Mouse (Mus musculus): ENCODE results near the gene Ralgps1. TPM values are rescaled to one million over a fixed set of nuclear protein-coding genes. Genes with fewer than 3 reads are reported as not detected.
A peak's percentile ranks its signal among the peaks of the same experiment; 100 is the strongest.

Ralgps1 gene
- polyA plus RNA-seq, 1 experiment from 2014 or later = 50.4 TPM

DNA sequence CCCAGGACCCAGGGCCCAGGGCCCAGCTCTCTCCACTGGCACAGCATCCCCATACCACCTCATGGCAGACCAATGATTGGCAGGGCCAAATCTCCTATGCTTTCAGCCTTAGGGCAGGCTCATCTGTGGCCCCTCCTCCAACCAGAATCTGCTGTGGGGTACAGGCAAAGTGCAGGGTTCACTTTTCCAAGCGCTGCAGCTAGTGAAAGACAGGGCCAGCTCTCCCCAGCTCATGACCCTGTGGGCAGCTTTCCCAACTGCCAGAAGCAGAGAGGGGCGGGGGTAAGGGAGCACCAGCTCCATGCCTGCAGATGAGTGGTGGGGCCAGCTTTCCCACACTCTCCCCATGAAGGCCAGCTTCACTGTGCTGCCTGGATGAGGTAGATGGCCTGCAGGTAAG is 160.4 kb downstream of the Ralgps1 start:
- no peak overlapping the region for H3K4me3 ChIP-seq (replicated peaks; ENCODE audit: low read length)
- no peak for ATAC-seq
- no peaks in the 10 kb centered on the region for H3K27me3 ChIP-seq (replicated peaks; ENCODE audit: control insufficient read depth, insufficient read depth, low read length)
- H3K4me2 ChIP-seq (ENCODE audit: low read length) = no peak overlapping the region
- no peaks in the 10 kb centered on the region for H3K36me3 ChIP-seq (ENCODE audit: control insufficient read depth, insufficient read depth)
- H3K4me1 ChIP-seq (replicated peaks; ENCODE audit: control insufficient read depth, insufficient read depth, low read length) = peaks cover 12% of the 10 kb centered on the region
- H3K9ac ChIP-seq (replicated peaks; ENCODE audit: low read depth, low read length) = no peak overlapping the region
- no peaks in the 10 kb centered on the region for H3K9me3 ChIP-seq (ENCODE audit: control insufficient read depth, low read length)
- no peak overlapping the region for H3K27ac ChIP-seq (ENCODE audit: low read length)
- WGBS = 84% methylated on average over 2 of the region's 2 CpGs

DNA sequence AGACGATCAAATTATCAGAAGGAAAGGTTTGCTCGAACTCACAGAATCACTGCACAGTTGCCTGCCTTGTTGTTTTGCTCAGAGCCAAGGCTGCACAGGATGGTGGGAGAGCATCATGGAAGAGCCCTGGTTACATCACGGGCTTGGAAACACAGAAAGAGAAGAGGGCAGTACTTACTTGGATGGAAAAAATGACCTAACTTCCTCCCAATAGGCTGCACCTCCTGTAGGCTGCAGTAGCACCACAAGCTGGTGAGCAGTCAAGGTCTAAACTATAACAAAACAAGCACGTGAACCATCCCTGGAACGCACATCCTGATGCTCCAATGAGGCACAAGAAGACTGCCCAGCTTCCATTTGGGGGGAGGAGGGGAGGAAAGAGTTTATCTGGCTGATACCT is 163.2 kb downstream of the Ralgps1 start:
- WGBS = 95% methylated on average over 5 of the region's 5 CpGs
- H3K9me3 ChIP-seq (ENCODE audit: control insufficient read depth, low read length) = no peaks in the 10 kb centered on the region

DNA sequence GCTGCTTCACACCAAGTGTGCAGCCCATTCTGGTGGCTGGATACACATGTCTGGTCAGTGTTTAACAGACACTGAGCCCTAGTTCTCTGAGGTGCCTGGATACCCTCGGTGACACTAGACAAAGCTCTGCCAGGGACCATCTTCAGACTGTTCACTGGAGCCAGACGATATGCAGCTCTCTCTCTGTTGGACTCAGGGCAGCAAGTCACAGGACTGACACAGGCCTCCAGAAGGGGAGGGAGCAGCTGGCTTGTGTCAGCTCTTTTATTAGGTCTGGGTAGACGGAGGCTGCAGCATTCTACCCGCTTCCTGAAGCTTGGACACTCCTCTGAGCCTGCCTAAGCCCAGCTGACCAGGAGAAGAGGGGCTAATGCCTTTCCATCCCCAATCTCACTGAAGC is 164.2 kb downstream of the Ralgps1 start:
- H3K27ac ChIP-seq (ENCODE audit: low read length) = no peak overlapping the region
- no peaks in the 10 kb centered on the region for H3K9me3 ChIP-seq (ENCODE audit: control insufficient read depth, low read length)
- H3K4me3 ChIP-seq (replicated peaks; ENCODE audit: low read length) = no peak overlapping the region
- H3K4me2 ChIP-seq (ENCODE audit: low read length) = no peak overlapping the region
- peaks cover 14% of the 10 kb centered on the region for H3K4me1 ChIP-seq (replicated peaks; ENCODE audit: control insufficient read depth, insufficient read depth, low read length)
- no peaks in the 10 kb centered on the region for H3K36me3 ChIP-seq (ENCODE audit: control insufficient read depth, insufficient read depth)
- no peaks in the 10 kb centered on the region for H3K27me3 ChIP-seq (replicated peaks; ENCODE audit: control insufficient read depth, insufficient read depth, low read length)
- WGBS = 38% methylated on average over 4 of the region's 4 CpGs
- no peak overlapping the region for H3K9ac ChIP-seq (replicated peaks; ENCODE audit: low read depth, low read length)
- ATAC-seq = no peak

More for the DNA sequence above, 163.2 kb downstream of the Ralgps1 start:
- Histone ChIP-seq H3K4me2 (ENCODE audit: low read length) (no peak overlapping the region), H3K4me1 (replicated peaks; ENCODE audit: control insufficient read depth, insufficient read depth, low read length) (peaks cover 13% of the 10 kb centered on the region), H3K27ac (ENCODE audit: low read length) (no peak overlapping the region), H3K9ac (replicated peaks; ENCODE audit: low read depth, low read length) (no peak overlapping the region), H3K36me3 (ENCODE audit: control insufficient read depth, insufficient read depth) (no peaks in the 10 kb centered on the region), H3K4me3 (replicated peaks; ENCODE audit: low read length) (no peak overlapping the region), H3K27me3 (replicated peaks; ENCODE audit: control insufficient read depth, insufficient read depth, low read length) (no peaks in the 10 kb centered on the region)
- no peak for ATAC-seq

DNA sequence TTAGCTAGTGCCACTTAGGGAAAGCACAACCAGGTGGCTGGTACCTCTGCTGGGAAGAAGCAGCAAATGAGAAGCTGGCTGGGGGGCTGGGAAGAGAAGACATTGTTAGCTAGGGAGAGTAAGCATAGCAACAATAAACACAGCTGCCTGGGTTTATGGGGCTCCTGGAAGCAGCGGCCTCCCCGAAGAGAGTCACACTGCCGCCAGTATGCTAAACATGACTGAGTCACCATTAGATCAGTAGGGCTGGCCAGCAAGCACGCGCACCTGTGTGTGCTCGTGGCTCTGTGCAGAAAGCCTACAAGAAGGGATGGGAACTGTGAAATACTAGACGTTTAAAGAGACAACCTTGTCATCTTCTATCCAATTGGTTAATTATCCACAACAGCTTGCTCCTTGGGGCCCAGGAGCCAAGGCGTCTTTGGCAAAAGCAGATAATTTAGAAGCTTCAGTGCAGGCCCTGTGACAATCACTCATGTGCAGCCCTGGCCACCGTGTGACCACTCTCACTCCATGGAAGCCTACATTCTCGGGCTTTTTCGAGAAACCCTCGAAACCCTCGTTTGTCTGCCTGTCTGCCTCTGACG is 165.3 kb downstream of the Ralgps1 start:
- 46% methylated on average over 14 of the region's 14 CpGs for WGBS
- Histone ChIP-seq H3K27ac (ENCODE audit: low read length) (no peak overlapping the region), H3K36me3 (ENCODE audit: control insufficient read depth, insufficient read depth) (no peaks in the 10 kb centered on the region), H3K4me1 (replicated peaks; ENCODE audit: control insufficient read depth, insufficient read depth, low read length) (peaks cover 14% of the 10 kb centered on the region), H3K9ac (replicated peaks; ENCODE audit: low read depth, low read length) (no peak overlapping the region), H3K9me3 (ENCODE audit: control insufficient read depth, low read length) (no peaks in the 10 kb centered on the region), H3K4me2 (ENCODE audit: low read length) (no peak overlapping the region), H3K4me3 (replicated peaks; ENCODE audit: low read length) (no peak overlapping the region), H3K27me3 (replicated peaks; ENCODE audit: control insufficient read depth, insufficient read depth, low read length) (no peaks in the 10 kb centered on the region)
- peak; percentile 24; the same call in 1 of the 2 replicates for ATAC-seq

DNA sequence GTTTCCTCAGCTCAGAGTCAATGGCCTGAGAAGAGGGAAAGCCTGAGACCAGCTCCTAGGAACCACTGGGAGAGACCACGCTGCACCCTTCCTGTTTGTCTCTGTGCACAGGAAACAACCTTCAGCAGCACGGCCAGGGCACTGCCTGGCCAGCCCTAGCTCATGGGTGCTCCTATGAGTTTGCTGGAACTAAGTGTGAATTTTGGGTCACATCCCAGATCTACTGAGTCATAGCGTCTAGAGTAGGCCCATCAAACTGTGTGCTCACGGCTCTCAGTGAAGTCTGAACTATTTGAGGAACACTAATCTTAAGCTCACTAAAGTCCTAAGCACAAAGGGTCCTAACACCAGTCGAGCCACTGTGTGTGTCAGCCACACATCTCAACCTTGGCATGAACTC is 166.3 kb downstream of the Ralgps1 start:
- H3K9ac ChIP-seq (replicated peaks; ENCODE audit: low read depth, low read length) = no peak overlapping the region
- H3K4me2 ChIP-seq (ENCODE audit: low read length) = no peak overlapping the region
- no peak overlapping the region for H3K4me3 ChIP-seq (replicated peaks; ENCODE audit: low read length)
- 87% methylated on average over 5 of the region's 5 CpGs for WGBS
- no peak for ATAC-seq
- H3K27ac ChIP-seq (ENCODE audit: low read length) = no peak overlapping the region
- H3K4me1 ChIP-seq (replicated peaks; ENCODE audit: control insufficient read depth, insufficient read depth, low read length) = peaks cover 14% of the 10 kb centered on the region
- H3K9me3 ChIP-seq (ENCODE audit: control insufficient read depth, low read length) = no peaks in the 10 kb centered on the region
- no peaks in the 10 kb centered on the region for H3K36me3 ChIP-seq (ENCODE audit: control insufficient read depth, insufficient read depth)
- no peaks in the 10 kb centered on the region for H3K27me3 ChIP-seq (replicated peaks; ENCODE audit: control insufficient read depth, insufficient read depth, low read length)

DNA sequence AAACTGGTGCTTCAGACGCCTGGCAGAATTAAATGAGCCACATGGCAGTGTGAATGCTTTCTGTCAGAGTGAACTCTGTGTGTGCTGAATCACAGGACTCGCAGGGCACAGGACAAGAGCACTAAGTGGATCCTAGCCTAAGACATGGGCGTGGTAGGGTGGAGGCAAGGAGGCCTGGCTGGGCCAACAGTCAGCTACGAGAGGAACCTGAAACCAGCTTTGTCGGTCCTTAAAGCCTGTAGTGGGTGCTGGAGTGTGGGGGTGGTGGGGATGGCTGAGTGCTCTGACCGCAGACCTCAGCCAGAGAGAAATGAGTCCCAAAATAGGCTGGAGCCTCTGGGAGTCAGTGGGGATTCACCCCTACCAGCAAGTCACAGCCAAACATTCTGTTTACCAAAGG is 168.0 kb downstream of the Ralgps1 start:
- Histone ChIP-seq H3K9ac (replicated peaks; ENCODE audit: low read depth, low read length) (no peak overlapping the region), H3K36me3 (ENCODE audit: control insufficient read depth, insufficient read depth) (no peaks in the 10 kb centered on the region), H3K4me1 (replicated peaks; ENCODE audit: control insufficient read depth, insufficient read depth, low read length) (peaks cover 14% of the 10 kb centered on the region), H3K27me3 (replicated peaks; ENCODE audit: control insufficient read depth, insufficient read depth, low read length) (no peaks in the 10 kb centered on the region), H3K27ac (ENCODE audit: low read length) (no peak overlapping the region), H3K9me3 (ENCODE audit: control insufficient read depth, low read length) (no peaks in the 10 kb centered on the region), H3K4me2 (ENCODE audit: low read length) (no peak overlapping the region), H3K4me3 (replicated peaks; ENCODE audit: low read length) (no peak overlapping the region)
- WGBS = 44% methylated on average over 6 of the region's 6 CpGs
- no peak for ATAC-seq

DNA sequence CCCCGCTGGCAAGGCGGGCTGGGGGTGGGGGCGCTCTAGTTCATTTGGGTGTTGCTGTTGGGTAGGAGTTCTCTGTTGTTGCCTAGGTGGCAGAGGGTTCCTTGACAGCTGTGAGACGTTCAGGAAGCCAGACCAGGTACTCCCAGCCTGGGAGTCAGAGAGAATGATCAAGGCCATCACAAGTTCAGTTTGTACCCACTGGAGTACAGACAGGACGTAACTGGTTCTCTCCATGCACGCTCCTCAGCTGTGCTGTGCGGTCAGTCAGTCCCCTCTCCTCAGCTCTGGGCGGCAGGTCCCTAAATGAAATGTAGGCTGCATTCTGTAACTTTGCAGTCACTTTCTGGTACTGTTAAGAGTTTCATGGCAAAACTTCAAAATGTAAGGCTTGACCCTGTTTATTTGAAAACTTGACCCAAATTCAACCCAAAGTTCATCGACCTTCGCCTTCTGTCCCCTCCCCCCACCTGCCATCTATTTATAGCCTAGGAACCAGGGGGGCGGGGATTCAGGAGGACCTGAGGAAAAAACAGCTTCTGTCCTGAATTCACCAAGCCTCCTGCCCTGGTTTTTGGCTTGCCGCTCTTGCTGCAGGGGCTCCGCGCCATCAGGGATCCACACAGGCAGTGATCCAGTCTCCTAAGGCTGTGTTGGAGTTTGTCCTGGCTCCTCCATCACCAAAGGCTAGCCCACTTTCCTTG is 170.8 kb downstream of the Ralgps1 start:
- Histone ChIP-seq H3K4me1 (replicated peaks; ENCODE audit: control insufficient read depth, insufficient read depth, low read length) (peaks cover 9% of the 10 kb centered on the region; the same call in 1 of the 2 replicates), H3K27ac (ENCODE audit: low read length) (no peak overlapping the region), H3K4me2 (ENCODE audit: low read length) (no peak overlapping the region), H3K27me3 (replicated peaks; ENCODE audit: control insufficient read depth, insufficient read depth, low read length) (no peaks in the 10 kb centered on the region), H3K9me3 (ENCODE audit: control insufficient read depth, low read length) (no peaks in the 10 kb centered on the region), H3K4me3 (replicated peaks; ENCODE audit: low read length) (no peak overlapping the region), H3K9ac (replicated peaks; ENCODE audit: low read depth, low read length) (no peak overlapping the region), H3K36me3 (ENCODE audit: control insufficient read depth, insufficient read depth) (no peaks in the 10 kb centered on the region)
- 81% methylated on average over 14 of the region's 14 CpGs for WGBS
- ATAC-seq = no peak

DNA sequence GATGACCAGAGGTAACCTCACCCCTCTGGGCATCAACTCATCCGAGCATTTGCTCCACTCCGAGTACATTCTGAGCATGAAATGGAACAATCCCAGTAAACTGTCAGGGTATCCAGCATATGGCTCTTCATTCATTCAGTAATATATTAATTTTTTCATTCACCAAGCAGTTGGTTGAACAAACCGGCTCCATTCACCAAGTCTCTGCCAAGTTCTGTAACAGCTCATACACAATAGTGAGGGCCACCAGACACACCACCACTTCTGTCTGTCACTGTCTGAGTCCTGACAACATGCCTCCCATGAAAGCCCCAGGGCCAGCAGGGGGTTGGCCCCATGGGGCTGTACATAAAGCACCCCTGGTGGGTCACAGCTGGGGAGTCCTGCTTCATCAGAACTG is 181.3 kb downstream of the Ralgps1 start:
- ATAC-seq = peak; percentile 74; the same call in 1 of the 2 replicates
- Histone ChIP-seq H3K27me3 (replicated peaks; ENCODE audit: control insufficient read depth, insufficient read depth, low read length) (no peaks in the 10 kb centered on the region), H3K27ac (ENCODE audit: low read length) (peak overlapping the region; percentile 13; the same call in 1 of the 2 replicates), H3K4me1 (replicated peaks; ENCODE audit: control insufficient read depth, insufficient read depth, low read length) (peaks cover 21% of the 10 kb centered on the region), H3K9ac (replicated peaks; ENCODE audit: low read depth, low read length) (no peak overlapping the region), H3K9me3 (ENCODE audit: control insufficient read depth, low read length) (no peaks in the 10 kb centered on the region), H3K36me3 (ENCODE audit: control insufficient read depth, insufficient read depth) (no peaks in the 10 kb centered on the region), H3K4me2 (ENCODE audit: low read length) (no peak overlapping the region), H3K4me3 (replicated peaks; ENCODE audit: low read length) (no peak overlapping the region)
- 40% methylated on average over 3 of the region's 3 CpGs for WGBS

DNA sequence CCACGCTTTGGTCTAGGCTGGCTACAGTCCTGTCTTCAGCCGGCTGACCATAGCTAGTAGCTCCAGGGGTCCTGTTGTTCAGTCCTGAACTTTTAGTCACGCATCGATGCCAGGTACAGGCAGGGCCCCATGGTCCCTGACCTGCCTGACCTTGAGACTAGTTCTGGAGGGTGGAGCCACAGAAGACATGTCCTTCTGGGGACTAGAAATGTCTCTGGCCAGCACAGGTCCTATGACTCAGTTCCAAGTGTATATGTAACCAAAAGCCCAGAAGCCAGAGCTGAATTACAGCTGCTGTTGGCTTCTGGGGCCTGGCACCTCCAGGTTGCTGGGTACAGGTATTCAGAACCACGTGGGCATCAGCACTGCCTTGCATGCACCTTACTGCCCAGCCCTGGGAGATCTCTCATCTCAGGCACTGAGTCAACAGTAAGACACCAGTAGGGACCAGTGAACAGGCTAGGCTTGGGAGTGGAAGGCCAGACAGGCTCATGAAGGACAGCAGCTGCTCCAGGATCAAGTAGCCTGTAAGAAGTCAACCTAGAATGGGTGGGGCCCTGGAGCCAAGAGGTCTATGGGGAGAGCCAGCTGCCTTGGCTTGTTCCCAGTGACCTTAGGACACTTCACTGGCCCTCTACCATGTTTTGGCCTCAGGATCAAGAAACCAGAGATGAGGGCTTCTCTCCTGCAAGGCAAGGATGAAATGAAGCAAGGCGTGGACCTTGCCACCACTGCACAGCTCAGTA is 182.2 kb downstream of the Ralgps1 start:
- no peak for ATAC-seq
- Histone ChIP-seq H3K27me3 (replicated peaks; ENCODE audit: control insufficient read depth, insufficient read depth, low read length) (no peaks in the 10 kb centered on the region), H3K36me3 (ENCODE audit: control insufficient read depth, insufficient read depth) (no peaks in the 10 kb centered on the region), H3K9ac (replicated peaks; ENCODE audit: low read depth, low read length) (no peak overlapping the region), H3K9me3 (ENCODE audit: control insufficient read depth, low read length) (no peaks in the 10 kb centered on the region), H3K4me3 (replicated peaks; ENCODE audit: low read length) (no peak overlapping the region), H3K4me1 (replicated peaks; ENCODE audit: control insufficient read depth, insufficient read depth, low read length) (peaks cover 28% of the 10 kb centered on the region), H3K27ac (ENCODE audit: low read length) (no peak overlapping the region), H3K4me2 (ENCODE audit: low read length) (no peak overlapping the region)
- WGBS = 91% methylated on average over 6 of the region's 6 CpGs

All from forebrain, embryonic 16.5 days (tissue).